Mouse (Mus musculus) heart, postnatal 25 days (tissue): ENCODE data around the gene Vmn1r193. TPM values are rescaled to one million over a fixed set of nuclear protein-coding genes. Genes with fewer than 3 reads are reported as not detected.
"Not testable (repeated sequence)": the region's sequence is repeated elsewhere in the genome, so short reads cannot be mapped to it uniquely, and the experiment has no call there.

ENCODE experiments used
- DNase-seq: peaks from one replicate; pipeline ENCODE4 v3.0.0; 2022; ENCODE audit warnings: low spot score
- intact Hi-C: fragments of 180-260 bp; cut with DNase I; formaldehyde crosslinking; loops from one replicate; pipeline ENCODE4 v1.15.1; 2025
- microRNA-seq: library from miRNA; unstranded; fragments of <30 nt; microRNA quantifications from one replicate; pipeline ENCODE4 v1.2.0, GENCODE M21; 2022
- total RNA-seq, 2 experiments: library from RNA; stranded (reverse); gene quantifications; 2 replicates each; pipeline ENCODE4 v1.2.3; 2021

Gene Vmn1r193
- total RNA-seq, result not detected

DNA sequence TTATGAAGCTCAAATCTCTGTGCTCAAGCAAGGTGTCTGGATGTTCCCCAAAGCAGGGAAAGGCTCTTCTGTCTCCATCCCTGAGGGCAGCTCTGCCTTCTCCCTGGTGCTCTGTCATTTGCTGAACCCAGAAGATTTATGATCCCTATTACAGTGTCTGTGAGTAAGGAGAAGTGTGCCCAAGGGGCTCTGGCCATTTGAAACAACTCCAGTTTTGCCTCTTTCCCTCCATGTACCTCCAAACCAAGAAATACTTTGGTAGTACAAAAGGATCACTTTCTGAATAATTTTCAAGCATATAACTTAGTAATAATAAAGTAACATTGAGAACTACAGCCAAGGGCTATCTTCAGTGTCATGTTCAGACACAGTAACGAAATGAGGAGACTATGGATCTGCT lies at the start of gene Vmn1r193:
Vmn1r193 (minus strand) TSS at position 101 of the 400 bp plus-strand sequence.
- intact Hi-C loops, DNase-seq: not testable (repeated sequence)

DNA sequence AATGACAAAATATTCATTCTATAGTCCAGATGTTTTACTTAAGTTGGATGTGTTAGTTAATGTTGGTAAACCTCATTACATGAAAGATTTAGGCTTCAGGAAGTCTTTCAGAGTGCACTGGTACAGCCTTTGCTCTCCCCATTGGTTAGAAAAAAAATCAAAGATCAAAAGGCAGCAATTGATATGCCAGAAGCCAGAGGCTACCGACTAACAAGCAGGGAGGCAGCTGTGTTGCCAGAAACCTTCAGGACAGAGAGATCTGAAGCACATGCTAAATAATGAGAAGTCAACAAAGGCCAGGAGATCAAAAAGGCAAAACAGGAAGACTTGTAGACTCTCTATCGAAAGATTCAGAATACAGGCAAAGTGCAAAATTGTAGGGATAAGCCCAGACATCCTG lies 48.8 kb upstream of the Vmn1r193 start:
- intact Hi-C loops, result no loop called here
- DNase-seq, result no peak

DNA sequence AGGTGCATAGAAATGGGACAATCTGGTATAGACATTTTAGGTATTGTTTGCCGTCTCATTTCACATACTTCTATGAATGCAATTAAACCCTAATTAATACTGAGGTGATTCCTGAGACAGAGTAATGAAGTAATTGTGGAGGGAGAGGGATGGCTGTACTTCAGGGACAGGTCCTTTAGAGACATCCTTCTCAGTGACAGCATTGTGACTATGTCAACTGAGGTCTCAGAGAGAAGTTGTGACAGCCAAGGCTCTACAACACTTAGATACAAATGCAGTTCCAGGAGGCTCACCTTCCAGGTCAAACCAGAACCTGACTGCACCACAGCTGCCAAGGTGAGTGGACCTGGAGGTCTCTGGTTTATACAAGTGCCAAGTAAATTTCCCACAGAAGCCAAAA lies 47.3 kb upstream of the Vmn1r193 start, which contains the start of gene Vmn1r195:
Vmn1r195 (plus strand) TSS at position 301 of the 400 bp plus-strand sequence.
- DNase-seq, result not testable (repeated sequence)

DNA sequence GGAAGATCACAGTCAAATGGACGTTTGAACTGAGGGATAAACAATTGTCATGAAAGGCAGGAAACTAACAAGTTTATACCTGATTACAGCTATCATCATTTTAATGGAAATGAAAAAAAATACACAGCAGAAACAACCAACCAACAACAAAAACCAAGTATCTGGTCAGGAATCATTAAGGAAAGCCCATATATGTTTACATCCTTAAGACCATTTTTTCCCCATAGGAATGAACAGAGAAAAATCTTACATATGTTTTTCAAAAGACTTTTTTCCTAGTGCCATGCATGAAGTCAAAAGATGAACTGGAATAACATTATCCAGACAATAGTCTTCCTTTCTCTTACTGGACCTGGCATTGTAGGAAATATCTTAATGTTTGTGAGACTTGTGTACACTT lies 21.0 kb upstream of the Vmn1r193 start, which contains the start of gene Vmn1r194:
Vmn1r194 (plus strand) TSS at position 301 of the 400 bp plus-strand sequence.
- intact Hi-C loops, result no loop called here

More for the DNA sequence above, 47.3 kb upstream of the Vmn1r193 start, which contains the start of gene Vmn1r195:
- intact Hi-C loops, result not testable (repeated sequence)

DNA sequence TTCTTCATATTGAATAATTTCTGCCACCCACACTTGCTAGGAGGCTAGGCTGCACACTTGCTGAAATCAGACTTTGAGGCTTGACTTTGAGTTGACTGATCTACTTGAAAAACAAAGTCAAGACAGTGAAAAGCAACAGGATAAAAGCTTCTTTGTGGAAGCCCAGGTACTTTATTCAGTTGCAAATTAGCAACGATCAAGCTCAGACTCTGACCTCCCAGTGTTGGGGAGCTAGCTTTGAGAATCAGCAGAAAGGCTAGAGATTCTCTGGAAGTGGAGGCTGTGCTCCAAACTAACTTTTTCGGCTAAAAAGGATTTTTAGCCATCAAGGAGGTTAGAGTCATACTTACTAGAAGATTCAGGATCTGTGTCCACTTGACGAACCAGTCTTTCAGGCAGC lies 30.2 kb downstream of the Vmn1r193 start:
- intact Hi-C loops, DNase-seq: not testable (repeated sequence)

More for the DNA sequence above, 21.0 kb upstream of the Vmn1r193 start, which contains the start of gene Vmn1r194:
- no peak for DNase-seq

DNA sequence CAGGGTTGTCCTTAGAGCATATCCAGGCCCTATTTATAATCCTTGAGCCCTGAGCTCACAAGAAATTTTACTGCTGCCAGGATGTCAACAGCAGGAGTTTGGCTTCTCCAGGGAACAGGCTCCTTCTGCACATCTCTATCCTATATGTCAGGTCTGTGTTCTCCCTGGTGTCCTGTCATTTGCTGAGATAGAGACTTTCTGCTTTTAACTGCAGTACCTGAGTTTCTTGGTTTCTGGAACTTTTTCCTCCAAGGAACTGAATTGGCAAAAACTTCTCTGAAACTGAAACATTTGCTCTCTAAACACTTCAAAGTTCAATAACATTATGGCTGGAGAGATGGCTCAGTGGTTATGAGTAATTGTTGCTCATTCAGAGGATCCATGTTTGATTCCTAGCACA lies 31.9 kb downstream of the Vmn1r193 start, which contains the start of gene Vmn1r192:
Vmn1r192 (minus strand) TSS at position 101 of the 400 bp plus-strand sequence.
- intact Hi-C loops, result no loop called here
- DNase-seq, result no peak

DNA sequence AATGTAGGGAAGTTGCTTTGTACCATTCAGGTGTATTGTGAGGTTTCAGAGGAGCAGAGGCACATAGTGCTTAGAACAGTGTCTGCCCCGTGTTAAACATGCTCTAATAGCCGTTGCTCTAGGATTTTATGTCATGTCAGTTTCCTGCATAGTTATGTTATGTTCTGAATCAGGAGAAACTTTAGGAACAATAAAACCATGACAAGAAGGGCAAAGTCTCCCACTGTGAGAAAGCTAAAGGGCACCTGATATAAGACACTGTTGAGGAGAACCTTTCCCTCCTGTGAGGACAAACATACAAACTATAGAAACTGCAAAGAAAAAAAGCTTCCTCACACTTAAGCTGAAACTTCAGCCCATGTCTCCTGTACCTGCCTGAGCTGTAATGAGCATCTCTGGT lies 32.6 kb downstream of the Vmn1r193 start:
- no peak for DNase-seq
- intact Hi-C loops, result no loop called here

DNA sequence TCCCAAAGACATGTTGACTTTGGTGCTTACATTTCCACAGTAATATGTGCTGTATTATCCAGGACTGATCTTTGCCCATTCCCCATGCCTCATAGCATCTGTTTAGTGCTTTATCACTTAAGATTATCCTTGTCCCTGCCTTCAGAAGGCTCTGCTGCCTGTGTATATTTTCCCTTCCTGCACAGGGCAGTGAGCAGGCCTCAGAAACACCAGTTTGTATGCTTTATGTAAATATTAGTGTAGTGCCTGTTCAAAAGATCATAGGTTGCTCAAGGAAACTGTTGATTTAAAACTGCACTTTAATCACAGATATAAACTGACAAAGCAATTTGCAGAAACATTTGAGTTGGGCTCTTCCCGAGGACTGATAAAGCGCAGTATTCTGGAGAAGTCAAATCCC lies 33.6 kb downstream of the Vmn1r193 start:
- intact Hi-C loops, result no loop called here
- DNase-seq, result no peak

DNA sequence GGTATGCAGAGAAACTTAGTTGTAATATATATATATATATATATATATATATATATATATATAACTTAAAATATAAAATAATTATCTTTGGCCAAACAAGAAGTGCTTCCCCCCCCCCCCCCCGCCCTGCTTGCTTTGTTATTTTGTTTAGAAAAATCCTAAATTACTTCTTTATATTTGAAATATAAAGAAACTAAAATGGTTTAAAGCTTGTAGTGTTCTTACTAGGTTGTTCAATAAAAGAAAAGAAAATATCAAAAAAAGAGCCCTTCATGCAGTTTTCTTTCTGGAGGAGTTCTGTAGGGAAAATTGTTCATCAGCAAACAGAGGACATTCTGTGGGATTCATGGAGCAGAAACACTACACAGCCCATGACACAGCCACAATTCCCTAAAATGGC lies 39.1 kb downstream of the Vmn1r193 start, which contains the start of gene Vmn1r191:
Vmn1r191 (minus strand) TSS at position 101 of the 400 bp plus-strand sequence.
- no peak for DNase-seq
- intact Hi-C loops, result no loop called here

DNA sequence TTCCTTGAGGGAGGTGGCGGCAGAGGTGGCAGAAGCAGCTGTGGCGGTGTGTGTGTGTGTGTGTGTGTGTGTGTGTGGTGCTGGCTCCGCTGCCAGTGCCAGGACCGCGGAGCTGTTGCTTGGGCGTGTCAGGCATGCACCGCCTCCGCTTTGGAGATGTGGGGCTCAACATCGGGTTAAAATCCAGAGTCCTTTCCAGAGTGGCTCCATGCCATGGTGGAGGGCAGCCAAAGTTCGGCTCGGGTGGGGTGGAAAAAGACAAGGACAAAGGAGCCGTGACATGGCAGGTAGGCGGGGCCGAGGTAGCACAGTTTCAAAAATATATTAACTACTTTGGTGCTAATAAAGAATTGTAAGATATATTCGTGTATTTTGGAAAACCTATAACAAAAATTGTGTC lies 54.5 kb downstream of the Vmn1r193 start:
- DNase-seq, result peak; percentile 1
- intact Hi-C loops, result no loop called here

Small RNA genes lying within 50 kb of the gene (microRNA-seq; reads per million reads assigned to microRNA genes)
- gene Gm23282 (not detected), gene Gm25084 (not detected)

Other genes with a start within 250 kb of the Vmn1r193 start
- not detected for gene Pom121l2, start 242.0 kb downstream of the Vmn1r193 start, total RNA-seq
- gene Prss16, start 213.4 kb downstream of the Vmn1r193 start, total RNA-seq, result not detected
- 10 to 100 TPM; 32.9 to 34.9 TPM for gene Hist1h2ah, start 187.6 kb downstream of the Vmn1r193 start, total RNA-seq
- gene Hist1h2bk, start 187.3 kb downstream of the Vmn1r193 start, total RNA-seq, result 10 to 100 TPM; 17.2 to 23.4 TPM
- gene Hist1h4i, start 181.8 kb downstream of the Vmn1r193 start, total RNA-seq, result 10 to 100 TPM; 17.8 to 19.0 TPM
- 10 to 100 TPM in 1 of 2 experiments, 1 to 10 TPM in 1; 7.9 to 12.1 TPM for gene Hist1h2ag, start 180.2 kb downstream of the Vmn1r193 start, total RNA-seq
- gene Hist1h2bj, start 179.9 kb downstream of the Vmn1r193 start, total RNA-seq, result 10 to 100 TPM in 1 of 2 experiments, 1 to 10 TPM in 1; 5.6 to 14.3 TPM
- gene Vmn1r188, start 138.7 kb downstream of the Vmn1r193 start, total RNA-seq, result not detected
- not detected for gene Vmn1r189, start 117.3 kb downstream of the Vmn1r193 start, total RNA-seq
- gene Vmn1r191, start 39.2 kb downstream of the Vmn1r193 start, total RNA-seq, result not detected
- gene Vmn1r192, start 32.0 kb downstream of the Vmn1r193 start, total RNA-seq, result not detected
- not detected for gene Vmn1r194, start 21.1 kb upstream of the Vmn1r193 start, total RNA-seq
- not detected for gene Vmn1r195, start 47.4 kb upstream of the Vmn1r193 start, total RNA-seq
- not detected for gene Vmn1r196, start 66.8 kb upstream of the Vmn1r193 start, total RNA-seq
- not detected for gene Vmn1r197, start 101.4 kb upstream of the Vmn1r193 start, total RNA-seq
- gene Vmn1r198, start 127.2 kb upstream of the Vmn1r193 start, total RNA-seq, result not detected
- gene Vmn1r199, start 156.7 kb upstream of the Vmn1r193 start, total RNA-seq, result not detected
- gene Vmn1r200, start 167.2 kb upstream of the Vmn1r193 start, total RNA-seq, result not detected
- not detected for gene Vmn1r201, start 248.8 kb upstream of the Vmn1r193 start, total RNA-seq